In genomic region chr14:24762468-24763274, GRCm38 (mm10) we compare ENCODE assay signal across 9 mouse cellular contexts.
DNase-seq lines count a peak whose midpoint lies in the region; ATAC-seq and TF ChIP-seq lines count a peak whose summit lies in the region.
"Had no signal": no experiment of that assay in that cellular context is flagged by ENCODE, and none has a peak within 500 bp of the region (broad histone marks: within the 10 kb centered on the region; RNA-seq: fewer than 3 reads in every experiment).

No protein-coding gene starts in this region.

- ATAC-seq in forebrain, embryonic 15.5 days (replicated peaks), result peak; percentile 83
- ATAC-seq in stomach, postnatal 0 days (ENCODE audit: low FRiP score, low TSS enrichment), result no peak

- peak; percentile 32; the same call in 1 of the 2 replicates for TF ChIP-seq CTCF in stomach, postnatal 0 days (IDR thresholded peaks at IDR 0.05; ENCODE audit: low read depth)

- H3K4me3 ChIP-seq in forebrain, embryonic 15.5 days, result no peak overlapping the region
- no peak overlapping the region for H3K4me3 ChIP-seq in stomach, postnatal 0 days (ENCODE audit: low read depth, low read length)

- no peaks in the 10 kb centered on the region for H3K27me3 ChIP-seq in forebrain, embryonic 15.5 days
- no peaks in the 10 kb centered on the region for H3K27me3 ChIP-seq in stomach, postnatal 0 days (ENCODE audit: control insufficient read depth, insufficient read depth, low read length)

- peaks cover 61% of the 10 kb centered on the region for H3K4me1 ChIP-seq in forebrain, embryonic 15.5 days
- no peaks in the 10 kb centered on the region for H3K4me1 ChIP-seq in stomach, postnatal 0 days (replicated peaks; ENCODE audit: control insufficient read depth, insufficient read depth)

- H3K9me3 ChIP-seq in forebrain, embryonic 15.5 days, result no peaks in the 10 kb centered on the region
- H3K9me3 ChIP-seq in stomach, postnatal 0 days (ENCODE audit: control insufficient read depth, low read length), result no peaks in the 10 kb centered on the region

- peak; percentile 46 for DNase-seq in testis, postnatal 10 days (ENCODE audit: low spot score)
- no peak for DNase-seq in testis, postnatal 14 days (ENCODE audit: low spot score)
- DNase-seq in mesoderm, embryonic 11.5 days (ENCODE audit: low read depth, low spot score), result peak; percentile 58
- no peak for DNase-seq in stomach, postnatal 0 days (ENCODE audit: low spot score)
- DNase-seq in right cerebral cortex, postnatal 25 days, result no peak
- no peak for DNase-seq in c-Kit-positive CD71-positive TER-119-positive erythroid progenitor cells, embryonic 14.5 days (ENCODE audit: low spot score)
- no peak for DNase-seq in adrenal gland, adult 8-10 months
- DNase-seq: cerebellum, adult 11 months had no signal

- 17% methylated on average over 7 of the region's 7 CpGs for WGBS in forebrain, embryonic 15.5 days
- 24% methylated on average over 7 of the region's 7 CpGs for WGBS in stomach, postnatal 0 days

- no peaks in the 10 kb centered on the region for H3K36me3 ChIP-seq in forebrain, embryonic 15.5 days
- H3K36me3 ChIP-seq in stomach, postnatal 0 days (ENCODE audit: control insufficient read depth, insufficient read depth, low read length), result no peaks in the 10 kb centered on the region

- no peak overlapping the region for H3K9ac ChIP-seq in forebrain, embryonic 15.5 days (replicated peaks)
- no peak overlapping the region for H3K9ac ChIP-seq in stomach, postnatal 0 days (ENCODE audit: low read length)

- H3K4me2 ChIP-seq in forebrain, embryonic 15.5 days (replicated peaks), result no peak overlapping the region
- no peak overlapping the region for H3K4me2 ChIP-seq in stomach, postnatal 0 days (replicated peaks; ENCODE audit: low read depth)

- TF ChIP-seq EP300 in stomach, postnatal 0 days (optimal IDR thresholded peaks at IDR 0.05), result no peak

- H3K27ac ChIP-seq in forebrain, embryonic 15.5 days (replicated peaks), result peak overlapping the region; percentile 79
- no peak overlapping the region for H3K27ac ChIP-seq in stomach, postnatal 0 days (replicated peaks)

Comparison
In these comparisons a context has a peak if more than half of its experiments do, and no peak if none do; other contexts are left out.
1. DNase-seq: peak in testis, postnatal 10 days (single experiment) and mesoderm, embryonic 11.5 days (single experiment); none in testis, postnatal 14 days (single experiment), stomach, postnatal 0 days (single experiment), right cerebral cortex, postnatal 25 days (single experiment), c-Kit-positive CD71-positive TER-119-positive erythroid progenitor cells, embryonic 14.5 days (single experiment) and adrenal gland, adult 8-10 months (single experiment).